Mouse (Mus musculus) lung, embryonic 16.5 days (tissue): ENCODE results near the gene Mnd1. TPM values are rescaled to one million over a fixed set of nuclear protein-coding genes. Genes with fewer than 3 reads are reported as not detected.

ENCODE experiments used
- ATAC-seq: fragments of 200-750 bp; cut with Nextera tagmentation; 2 replicates; pipeline ENCODE4 v1.8.0; 2017; ENCODE audit warnings: low read depth, mild to moderate bottlenecking, moderate library complexity
- H3K27ac ChIP-seq: fragments of 300-500 bp; sonication (generic); 2 replicates; pipeline ENCODE4 v1.5.1; 2014; ENCODE audit warnings: mild to moderate bottlenecking, control low read depth, low read length
- H3K27me3 ChIP-seq: fragments of 300-500 bp; sonication (generic); 2 replicates; pipeline ENCODE4 v1.6.1; 2014; ENCODE audit warnings: low read depth, low read length, mixed read lengths; ENCODE audit not compliant: control insufficient read depth, insufficient read depth
- H3K36me3 ChIP-seq: fragments of 300-500 bp; sonication (generic); 2 replicates; pipeline ENCODE4 v1.6.1; 2014; ENCODE audit warnings: low read length; ENCODE audit not compliant: control insufficient read depth, insufficient read depth
- H3K4me1 ChIP-seq: fragments of 300-500 bp; sonication (generic); replicated peaks from 2 replicates; pipeline ENCODE4 v1.6.1; 2014; ENCODE audit warnings: low read length, mixed read lengths; ENCODE audit not compliant: control insufficient read depth, insufficient read depth
- H3K4me2 ChIP-seq: fragments of 300-500 bp; sonication (generic); 2 replicates; pipeline ENCODE4 v1.6.1; 2014; ENCODE audit warnings: low read depth, low read length, control low read depth
- H3K4me3 ChIP-seq: fragments of 300-500 bp; sonication (generic); 2 replicates; pipeline ENCODE4 v1.5.1; 2014; ENCODE audit warnings: mild to moderate bottlenecking, low read length, control low read depth
- H3K9ac ChIP-seq: fragments of 300-500 bp; sonication (generic); 2 replicates; pipeline ENCODE4 v1.6.1; 2014; ENCODE audit warnings: low read length, control low read depth
- H3K9me3 ChIP-seq: fragments of 300-500 bp; sonication (generic); 2 replicates; pipeline ENCODE4 v1.6.1; 2016; ENCODE audit warnings: low read length; ENCODE audit not compliant: control insufficient read depth
- WGBS: fragments of 180-500 bp; shearing (Covaris S2); extraction: QIAGEN DNeasy Blood & Tissue Kit; methylation state at CpG from one replicate; pipeline ENCODE4 v1.1.7; 2014; 5-methylcytosine and 5-hydroxymethylcytosine counted together
- polyA plus RNA-seq: library from polyadenylated mRNA; unstranded; fragments of >200 nt; fragmentation: Nextera tagmentation; extraction: Ambion mirVana; gene quantifications from 2 replicates; pipeline ENCODE4 v1.2.1, GENCODE M21; 2015

The Mnd1 gene
- polyA plus RNA-seq, 1 experiment from 2014 or later, result 13.0 TPM

- H3K4me1 ChIP-seq, result peaks cover 34% of the 10 kb centered on the region
Observed at GRCm38 (mm10) chr3:84126721-84127120, 28.9 kb downstream of the Mnd1 start.

GRCm38 (mm10) chr3:84125704-84126289 lies 29.8 kb downstream of the Mnd1 start:
- Histone ChIP-seq H3K27ac (peak overlapping the region; percentile 3), H3K4me3 (no peak overlapping the region), H3K36me3 (no peaks in the 10 kb centered on the region), H3K4me2 (no peak overlapping the region), H3K27me3 (no peaks in the 10 kb centered on the region), H3K9me3 (no peaks in the 10 kb centered on the region), H3K4me1 (peaks cover 31% of the 10 kb centered on the region), H3K9ac (no peak overlapping the region)
- 47% methylated on average over 6 of the region's 6 CpGs for WGBS
- ATAC-seq, result peak; percentile 67

More at GRCm38 (mm10) chr3:84126721-84127120, 28.9 kb downstream of the Mnd1 start:
- H3K36me3 ChIP-seq, result no peaks in the 10 kb centered on the region
- no peak overlapping the region for H3K9ac ChIP-seq
- no peaks in the 10 kb centered on the region for H3K27me3 ChIP-seq
- no peak overlapping the region for H3K4me3 ChIP-seq
- no peak for ATAC-seq
- no peak overlapping the region for H3K27ac ChIP-seq
- H3K9me3 ChIP-seq, result no peaks in the 10 kb centered on the region
- no peak overlapping the region for H3K4me2 ChIP-seq
- 83% methylated on average over 3 of the region's 3 CpGs for WGBS

DNA sequence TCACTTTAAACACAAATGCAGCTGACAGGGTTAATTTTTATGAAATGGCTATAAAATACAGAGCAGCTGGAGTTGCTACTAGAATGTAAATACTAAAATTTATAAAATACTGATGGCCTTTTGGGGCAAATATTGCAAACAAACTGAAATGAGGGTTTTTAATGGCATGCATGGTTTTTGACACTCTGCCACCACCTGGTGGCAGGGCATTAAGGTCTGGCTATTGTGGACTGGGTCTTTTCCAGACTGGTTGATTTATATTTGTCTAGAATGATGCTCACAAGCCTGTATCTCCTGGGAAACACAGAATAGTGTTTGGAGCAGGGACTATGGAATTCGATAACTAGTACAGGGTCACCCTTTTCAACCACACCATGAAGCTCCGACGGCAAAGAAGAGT lies 32.1 kb downstream of the Mnd1 start:
- peaks cover 23% of the 10 kb centered on the region for H3K4me1 ChIP-seq
- WGBS, result 43% methylated on average over 3 of the region's 3 CpGs
- ATAC-seq, result no peak

GRCm38 (mm10) chr3:84118718-84119117 lies 36.9 kb downstream of the Mnd1 start:
- WGBS, result 44% methylated on average over 7 of the region's 7 CpGs
- peak; percentile 51; the same call in 1 of the 2 replicates for ATAC-seq

More for the DNA sequence above, 32.1 kb downstream of the Mnd1 start:
- H3K4me3 ChIP-seq, result no peak overlapping the region
- H3K27me3 ChIP-seq, result no peaks in the 10 kb centered on the region
- H3K36me3 ChIP-seq, result no peaks in the 10 kb centered on the region
- H3K9ac ChIP-seq, result no peak overlapping the region
- no peaks in the 10 kb centered on the region for H3K9me3 ChIP-seq
- H3K27ac ChIP-seq, result no peak overlapping the region
- H3K4me2 ChIP-seq, result no peak overlapping the region

GRCm38 (mm10) chr3:84118178-84118577 lies 37.4 kb downstream of the Mnd1 start:
- H3K27ac ChIP-seq, result no peak overlapping the region
- peaks cover 8% of the 10 kb centered on the region for H3K4me1 ChIP-seq
- H3K9me3 ChIP-seq, result no peaks in the 10 kb centered on the region
- peak; percentile 64; the same call in 1 of the 2 replicates for ATAC-seq
- no peak overlapping the region for H3K4me2 ChIP-seq
- H3K36me3 ChIP-seq, result no peaks in the 10 kb centered on the region
- no peak overlapping the region for H3K4me3 ChIP-seq
- H3K9ac ChIP-seq, result no peak overlapping the region
- WGBS, result 33% methylated on average over 7 of the region's 7 CpGs
- no peaks in the 10 kb centered on the region for H3K27me3 ChIP-seq

More at GRCm38 (mm10) chr3:84118718-84119117, 36.9 kb downstream of the Mnd1 start:
- H3K4me2 ChIP-seq, result no peak overlapping the region
- 0 out of 2 replicates have a peak overlapping the region, but pooled peaks have one; percentile 7 for H3K9ac ChIP-seq
- no peak overlapping the region for H3K4me3 ChIP-seq
- H3K36me3 ChIP-seq, result no peaks in the 10 kb centered on the region
- peak overlapping the region; percentile 31; the same call in 1 of the 2 replicates for H3K27ac ChIP-seq
- no peaks in the 10 kb centered on the region for H3K9me3 ChIP-seq
- no peaks in the 10 kb centered on the region for H3K27me3 ChIP-seq
- peaks cover 8% of the 10 kb centered on the region for H3K4me1 ChIP-seq

DNA sequence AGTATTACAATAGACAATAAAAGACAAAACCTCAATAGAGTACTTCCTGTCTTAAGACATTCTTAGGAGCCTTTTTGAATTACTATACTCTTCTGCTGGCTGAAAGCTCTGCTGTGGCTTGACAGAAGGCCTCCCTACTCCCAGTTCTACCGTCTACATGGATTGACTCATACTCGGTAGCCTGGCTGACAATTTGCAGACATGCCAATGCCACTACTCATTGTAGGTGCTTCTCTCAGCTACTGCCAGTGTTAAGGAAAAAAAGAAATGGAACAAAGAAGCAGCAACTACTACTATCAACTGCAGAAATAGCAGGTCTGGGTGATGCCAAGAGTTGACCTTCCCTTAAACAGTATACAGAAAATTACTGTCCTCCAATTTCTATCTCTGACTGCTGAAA lies 47.0 kb downstream of the Mnd1 start:
- WGBS, result 83% methylated on average over 2 of the region's 2 CpGs
- no peak overlapping the region for H3K27ac ChIP-seq
- H3K4me3 ChIP-seq, result no peak overlapping the region
- no peaks in the 10 kb centered on the region for H3K27me3 ChIP-seq
- H3K4me1 ChIP-seq, result no peaks in the 10 kb centered on the region
- no peaks in the 10 kb centered on the region for H3K9me3 ChIP-seq
- no peak overlapping the region for H3K4me2 ChIP-seq
- H3K36me3 ChIP-seq, result no peaks in the 10 kb centered on the region
- H3K9ac ChIP-seq, result no peak overlapping the region
- no peak for ATAC-seq

DNA sequence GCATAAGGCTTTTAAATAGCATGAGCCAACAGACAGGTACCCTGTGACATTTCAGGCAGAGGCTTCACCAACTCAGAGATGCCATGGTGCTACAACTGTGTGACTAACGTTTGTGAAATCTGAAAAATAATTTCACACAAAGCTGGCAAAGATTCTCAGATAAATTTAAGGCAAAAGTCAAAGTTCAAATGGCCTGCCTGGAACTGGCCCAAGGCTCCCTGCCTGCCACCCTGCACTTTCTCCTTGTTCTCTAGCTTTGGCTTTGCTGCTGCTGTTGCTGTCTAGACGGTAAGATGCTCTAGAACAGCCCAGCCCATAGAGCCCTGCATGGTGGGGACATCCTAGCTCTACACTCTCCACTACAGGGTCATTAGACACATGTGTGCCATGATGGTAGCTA lies 49.5 kb downstream of the Mnd1 start:
- ATAC-seq, result no peak
- no peak overlapping the region for H3K4me3 ChIP-seq
- H3K9ac ChIP-seq, result no peak overlapping the region
- H3K27me3 ChIP-seq, result no peaks in the 10 kb centered on the region
- H3K4me2 ChIP-seq, result no peak overlapping the region
- 61% methylated on average over 2 of the region's 2 CpGs for WGBS
- no peaks in the 10 kb centered on the region for H3K4me1 ChIP-seq
- no peaks in the 10 kb centered on the region for H3K36me3 ChIP-seq
- no peak overlapping the region for H3K27ac ChIP-seq
- H3K9me3 ChIP-seq, result no peaks in the 10 kb centered on the region

- Histone ChIP-seq H3K27me3 (no peaks in the 10 kb centered on the region), H3K9ac (no peak overlapping the region), H3K36me3 (no peaks in the 10 kb centered on the region), H3K9me3 (no peaks in the 10 kb centered on the region), H3K4me1 (no peaks in the 10 kb centered on the region), H3K4me2 (no peak overlapping the region), H3K4me3 (no peak overlapping the region), H3K27ac (no peak overlapping the region)
- WGBS, result 50% methylated on average over 2 of the region's 2 CpGs
- ATAC-seq, result peak; percentile 38
Observed at GRCm38 (mm10) chr3:84103536-84103935, 52.0 kb downstream of the Mnd1 start.

DNA sequence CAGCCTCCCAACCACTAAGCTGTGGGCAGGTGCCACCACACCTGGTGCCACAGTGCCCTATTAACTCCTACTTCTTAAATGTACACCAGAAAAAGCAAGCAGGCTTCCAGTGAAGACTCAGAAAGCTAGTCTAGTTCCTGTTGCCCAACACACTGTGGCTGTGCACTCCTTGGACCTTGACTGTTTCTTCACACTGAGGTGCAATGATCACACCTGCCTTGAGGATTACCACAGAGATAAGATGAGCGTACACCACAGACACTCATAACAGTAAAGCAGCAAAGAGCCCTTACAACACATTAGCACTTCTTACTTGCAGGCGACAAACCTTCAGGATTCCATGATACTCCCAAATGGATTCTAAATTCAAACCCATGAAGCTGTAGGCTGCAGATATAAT lies 62.7 kb downstream of the Mnd1 start:
- Histone ChIP-seq H3K4me3 (no peak overlapping the region), H3K4me2 (no peak overlapping the region), H3K27me3 (no peaks in the 10 kb centered on the region), H3K4me1 (no peaks in the 10 kb centered on the region), H3K9me3 (no peaks in the 10 kb centered on the region), H3K9ac (no peak overlapping the region), H3K36me3 (no peaks in the 10 kb centered on the region), H3K27ac (no peak overlapping the region)
- ATAC-seq, result no peak
- 80% methylated on average over 2 of the region's 2 CpGs for WGBS
